Mouse (Mus musculus): ENCODE measurements around the gene Npas3.

- no peak for TF ChIP-seq CTCF (IDR thresholded peaks at IDR 0.05)
- TF ChIP-seq POLR2A (IDR thresholded peaks at IDR 0.05; ENCODE audit: insufficient read depth, low read depth, low read length): no peak
- TF ChIP-seq EP300 (IDR thresholded peaks at IDR 0.05; ENCODE audit: insufficient read depth, low read depth, low read length): no peak
Measured at GRCm38 (mm10) chr12:53802381-53802780, 553.9 kb downstream of the Npas3 start.

All from heart, adult 2 months (tissue).